Mouse (Mus musculus) cerebellum, adult 9-11 months (tissue): ENCODE data around the gene Qrich2.

Experiments used
- DNase-seq: peaks from one replicate; pipeline ENCODE4 v3.0.0; 2022

The Qrich2 gene

DNA sequence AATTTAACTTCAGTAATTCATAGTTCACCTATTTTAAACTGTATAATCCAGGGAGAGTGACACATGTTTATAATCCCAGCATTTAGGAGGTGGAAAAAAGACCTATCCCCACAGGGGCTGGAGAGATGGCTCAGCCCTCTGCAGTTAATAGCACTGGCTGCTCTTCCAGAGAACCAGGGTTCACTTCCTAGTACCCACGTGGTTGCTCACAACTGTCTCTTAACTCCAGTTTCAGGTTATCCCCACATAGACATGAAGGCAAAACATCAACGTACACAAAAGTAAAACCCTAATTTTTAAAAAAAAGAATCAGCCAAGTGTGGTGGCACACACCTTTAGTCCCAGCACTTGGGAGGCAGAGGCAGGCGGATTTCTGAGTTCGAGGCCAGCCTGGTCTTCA lies 60.4 kb downstream of the Qrich2 start:
- no peak for DNase-seq

GRCm38 (mm10) chr11:116400560-116400959 lies 65.5 kb downstream of the Qrich2 start:
- DNase-seq: no peak

DNA sequence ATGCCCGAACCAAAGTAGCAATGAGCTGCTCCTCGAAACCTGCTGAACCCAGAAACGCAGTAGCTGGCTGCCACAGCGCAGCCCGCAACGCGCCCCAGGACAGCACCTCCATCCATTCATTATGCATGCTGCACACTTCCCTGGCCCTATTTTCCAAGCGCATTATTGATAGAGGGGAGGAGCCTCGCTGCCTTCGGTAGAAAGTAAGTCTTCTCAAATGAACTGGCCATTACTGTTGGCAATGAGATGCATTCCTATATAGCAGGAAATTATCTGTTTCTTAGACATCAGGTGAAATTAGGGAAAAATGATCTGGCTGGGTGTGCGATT lies 67.7 kb downstream of the Qrich2 start:
- no peak for DNase-seq

- no peak for DNase-seq
Measured at GRCm38 (mm10) chr11:116397517-116398347, 68.3 kb downstream of the Qrich2 start.

DNA sequence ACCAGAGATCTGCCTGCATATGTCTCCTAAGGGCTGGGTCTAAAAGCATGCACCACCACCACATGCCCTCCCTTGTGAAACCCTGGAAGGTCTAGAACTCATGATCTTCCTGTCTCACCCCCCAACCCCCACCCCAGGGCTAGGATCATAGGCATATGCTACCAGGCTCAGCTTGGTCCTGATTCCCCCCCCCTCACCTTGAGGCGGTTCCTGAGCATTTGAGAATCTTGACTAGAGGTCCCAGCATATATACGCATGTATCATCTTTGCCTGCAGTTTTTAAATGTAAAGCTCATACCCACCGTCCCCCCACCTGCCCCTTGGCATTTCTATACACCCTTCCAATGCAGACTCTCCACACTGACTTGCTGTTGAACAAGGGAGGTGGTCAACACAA lies 69.1 kb downstream of the Qrich2 start:
- no peak for DNase-seq

- no peak for DNase-seq
Measured at GRCm38 (mm10) chr11:116396276-116396933, 69.6 kb downstream of the Qrich2 start.

- DNase-seq: no peak
Measured at GRCm38 (mm10) chr11:116394769-116395168, 71.3 kb downstream of the Qrich2 start.
